Mouse (Mus musculus): Measurements from ENCODE around the gene Gm10639. TPM values are rescaled to one million over a fixed set of nuclear protein-coding genes. Genes with fewer than 3 reads are reported as not detected.
"Not testable (repeated sequence)": the region's sequence is repeated elsewhere in the genome, so short reads cannot be mapped to it uniquely, and the experiment has no call there.

Gene Gm10639
- total RNA-seq, 2 experiments from 2014 or later = not detected

DNA sequence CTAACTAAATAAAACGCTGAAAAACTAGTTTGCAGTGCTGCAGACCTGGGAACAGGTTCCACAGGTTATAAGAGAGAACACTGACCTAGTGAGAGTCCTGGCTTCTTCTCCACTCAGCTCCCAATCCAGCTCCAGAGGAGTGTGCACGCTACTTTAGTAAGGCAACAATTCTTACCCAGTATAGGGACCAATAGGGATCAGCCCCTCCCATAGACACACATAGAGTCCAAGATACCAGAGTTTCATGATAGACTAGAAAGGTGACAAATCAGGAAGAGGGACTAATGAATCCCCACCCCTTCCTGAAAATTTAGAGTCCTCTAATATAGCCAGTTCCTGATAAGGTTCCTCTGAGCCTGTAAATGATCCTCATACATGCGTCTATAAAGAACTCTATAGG is 57.3 kb downstream of the Gm10639 start:
- ATAC-seq (ENCODE audit: poor library complexity, severe bottlenecking) = no peak

DNA sequence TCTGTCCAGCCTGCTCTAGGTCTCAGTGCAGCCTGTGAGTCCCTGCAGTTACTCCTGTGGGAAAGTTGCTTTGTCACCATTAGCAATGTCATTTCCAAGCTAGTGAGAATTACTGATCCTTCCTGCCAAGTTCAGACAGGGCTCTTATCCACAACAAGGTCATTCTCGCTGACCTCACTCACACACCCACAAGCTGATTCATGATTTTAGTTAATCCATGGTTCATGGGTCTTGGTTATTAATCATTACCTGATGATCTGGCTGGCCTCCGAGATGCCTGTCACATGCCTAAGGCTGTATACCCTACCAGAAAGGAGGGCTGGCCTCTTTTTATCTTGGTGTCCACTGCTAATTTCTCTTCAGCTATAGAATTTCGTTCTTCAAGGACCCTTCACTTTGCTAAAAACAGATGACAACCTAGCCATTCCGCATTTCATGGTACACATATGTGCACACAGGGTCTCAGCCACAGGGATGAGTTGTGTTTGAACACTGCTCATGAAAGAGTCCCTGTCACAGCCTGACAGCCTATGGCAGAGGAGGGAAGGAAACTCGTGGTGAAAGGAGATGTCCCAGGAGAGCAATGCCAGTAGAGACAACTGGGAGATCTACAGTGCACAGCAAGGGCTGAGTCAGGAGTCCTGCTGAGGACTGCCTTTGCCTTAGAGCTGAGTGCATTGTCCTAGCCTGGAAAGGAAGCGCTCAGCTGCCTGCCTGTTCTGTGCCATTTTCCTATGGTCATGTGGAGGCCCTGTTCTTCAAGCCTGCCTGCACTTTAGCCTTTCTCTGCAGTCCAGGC is 58.7 kb downstream of the Gm10639 start:
- not testable (repeated sequence) for ATAC-seq (ENCODE audit: poor library complexity, severe bottlenecking)

DNA sequence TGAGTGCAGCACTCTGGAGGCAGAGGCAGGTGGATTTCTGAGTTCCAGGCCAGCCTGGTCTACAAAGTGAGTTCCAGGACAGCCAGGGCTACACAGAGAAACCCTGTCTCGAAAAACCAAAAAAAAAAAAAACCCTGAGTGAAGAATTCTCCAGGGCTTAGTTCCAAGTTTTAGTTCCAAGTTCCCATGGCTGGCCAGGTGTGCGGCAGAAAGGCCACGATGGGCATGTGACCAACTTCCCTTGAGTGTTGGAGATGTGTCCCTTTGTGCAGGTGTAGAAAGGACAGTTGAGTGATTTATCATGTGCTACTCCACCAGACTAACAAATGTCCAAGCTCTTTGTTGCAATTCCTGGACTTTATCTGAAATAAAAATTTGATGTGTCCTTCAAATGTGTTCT is 59.4 kb downstream of the Gm10639 start:
- ATAC-seq (ENCODE audit: poor library complexity, severe bottlenecking) = not testable (repeated sequence)

DNA sequence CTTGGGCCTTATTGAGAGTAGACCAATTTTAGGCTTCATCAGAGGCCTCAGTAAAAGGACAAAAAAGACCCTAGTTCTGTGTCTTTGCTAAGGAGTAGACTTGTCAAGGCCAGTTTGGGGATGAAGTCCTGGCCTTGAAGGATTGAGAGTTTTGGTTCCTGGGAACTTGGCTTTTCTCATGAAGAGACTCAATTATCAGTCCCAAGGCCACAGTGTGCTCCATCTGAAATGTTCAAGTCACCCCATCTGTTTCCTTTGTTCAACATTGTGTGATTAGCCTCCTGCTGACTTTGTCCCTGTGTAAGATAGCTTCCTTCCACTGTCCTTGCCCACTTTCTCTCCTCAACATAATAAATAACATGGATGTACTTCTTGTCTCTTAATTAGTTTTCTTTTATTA is 60.3 kb downstream of the Gm10639 start:
- ATAC-seq (ENCODE audit: poor library complexity, severe bottlenecking) = not testable (repeated sequence)

DNA sequence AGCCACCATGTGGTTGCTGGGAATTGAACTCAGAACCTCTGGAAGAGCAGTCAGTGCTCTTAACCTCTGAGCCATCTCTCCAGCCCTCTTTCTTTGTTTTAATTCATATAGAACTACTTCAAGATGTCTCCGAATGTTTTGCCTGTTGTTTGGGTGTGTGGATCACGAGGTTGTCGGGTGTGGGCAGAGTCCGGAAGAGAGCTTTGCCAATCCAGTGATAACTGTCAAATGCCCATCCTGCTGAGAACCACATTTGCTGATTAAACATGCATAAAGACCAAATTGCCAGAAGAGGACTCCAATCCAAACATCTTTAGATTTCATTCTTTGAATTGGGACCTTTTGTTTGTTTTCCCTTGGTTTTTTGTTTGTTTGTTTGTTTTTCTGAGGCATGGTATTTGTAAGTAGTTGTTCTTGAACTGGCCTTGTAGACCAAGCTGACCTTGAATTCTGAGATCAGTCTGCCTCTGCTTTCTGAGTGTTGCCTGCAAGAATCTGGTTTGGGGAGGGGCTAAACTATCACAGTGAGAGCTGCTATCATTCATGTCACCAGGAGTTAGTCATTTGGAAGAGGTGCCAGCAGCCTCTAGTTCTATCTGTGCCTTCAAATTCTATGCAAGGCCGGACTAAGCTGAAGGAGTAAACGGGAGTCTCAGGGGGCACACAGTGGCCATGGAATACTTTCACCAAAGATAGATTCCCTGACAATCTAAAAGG is 61.9 kb downstream of the Gm10639 start:
- ATAC-seq (ENCODE audit: poor library complexity, severe bottlenecking) = no peak

Other genes with a start within 250 kb of the Gm10639 start
- gene Gcm1, start 238.0 kb upstream of the Gm10639 start, total RNA-seq (2015) = not detected in 2 replicates
- gene Gcm1, start 238.0 kb upstream of the Gm10639 start, total RNA-seq (2017) = not detected in 2 replicates
- 40.3 and 50.5 TPM in 2 replicates for gene Fbxo9, start 180.9 kb upstream of the Gm10639 start, total RNA-seq (2015)
- 43.8 and 49.2 TPM in 2 replicates for gene Fbxo9, start 180.9 kb upstream of the Gm10639 start, total RNA-seq (2017)
- gene Ick, start 180.7 kb upstream of the Gm10639 start, total RNA-seq (2015) = 3.4 and 6.2 TPM in 2 replicates
- 2.5 and 8.0 TPM in 2 replicates for gene Ick, start 180.7 kb upstream of the Gm10639 start, total RNA-seq (2017)
- gene Gsta4, start 107.1 kb upstream of the Gm10639 start, total RNA-seq (2015) = 0.27 TPM in 1 of 2 replicates, not detected in the other
- gene Gsta4, start 107.1 kb upstream of the Gm10639 start, total RNA-seq (2017) = not detected in 2 replicates
- not detected in 2 replicates for gene Gsta1, start 59.3 kb upstream of the Gm10639 start, total RNA-seq (2015)
- not detected in 2 replicates for gene Gsta1, start 59.3 kb upstream of the Gm10639 start, total RNA-seq (2017)
- not detected in 2 replicates for gene Gm3776, start 32.8 kb upstream of the Gm10639 start, total RNA-seq (2015)
- gene Gm3776, start 32.8 kb upstream of the Gm10639 start, total RNA-seq (2017) = not detected in 2 replicates
- not detected in 2 replicates for gene Omt2a, start 24.9 kb downstream of the Gm10639 start, total RNA-seq (2015)
- gene Omt2a, start 24.9 kb downstream of the Gm10639 start, total RNA-seq (2017) = not detected in 2 replicates
- gene Omt2b, start 37.7 kb downstream of the Gm10639 start, total RNA-seq (2015) = not detected in 2 replicates
- gene Omt2b, start 37.7 kb downstream of the Gm10639 start, total RNA-seq (2017) = not detected in 2 replicates
- not detected in 2 replicates for gene Gsta2, start 65.9 kb downstream of the Gm10639 start, total RNA-seq (2015)
- not detected in 2 replicates for gene Gsta2, start 65.9 kb downstream of the Gm10639 start, total RNA-seq (2017)
- gene Dppa5a, start 78.3 kb downstream of the Gm10639 start, total RNA-seq (2015) = not detected in 2 replicates
- not detected in 2 replicates for gene Dppa5a, start 78.3 kb downstream of the Gm10639 start, total RNA-seq (2017)
- not detected in 2 replicates for gene Ooep, start 88.8 kb downstream of the Gm10639 start, total RNA-seq (2015)
- not detected in 2 replicates for gene Ooep, start 88.8 kb downstream of the Gm10639 start, total RNA-seq (2017)
- 0.39 TPM in 1 of 2 replicates, not detected in the other for gene Ddx43, start 105.9 kb downstream of the Gm10639 start, total RNA-seq (2015)
- 0.08 TPM in 1 of 2 replicates, not detected in the other for gene Ddx43, start 105.9 kb downstream of the Gm10639 start, total RNA-seq (2017)
- gene Cgas, start 153.3 kb downstream of the Gm10639 start, total RNA-seq (2015) = 18.4 and 21.4 TPM in 2 replicates
- 12.1 and 14.5 TPM in 2 replicates for gene Cgas, start 153.3 kb downstream of the Gm10639 start, total RNA-seq (2017)
- gene Mto1, start 158.3 kb downstream of the Gm10639 start, total RNA-seq (2015) = 21.1 and 22.3 TPM in 2 replicates
- 26.4 and 28.9 TPM in 2 replicates for gene Mto1, start 158.3 kb downstream of the Gm10639 start, total RNA-seq (2017)
- gene Gm17324, start 158.9 kb downstream of the Gm10639 start, total RNA-seq (2015) = not detected in 2 replicates
- gene Gm17324, start 158.9 kb downstream of the Gm10639 start, total RNA-seq (2017) = not detected in 2 replicates
- gene Eef1a1, start 199.2 kb downstream of the Gm10639 start, total RNA-seq (2015) = 11,658 and 12,645 TPM in 2 replicates
- 9,740 and 9,937 TPM in 2 replicates for gene Eef1a1, start 199.2 kb downstream of the Gm10639 start, total RNA-seq (2017)